Mouse (Mus musculus) heart, adult 2 months (tissue): Measurements from ENCODE around the gene Prdm12. TPM values are rescaled to one million over a fixed set of nuclear protein-coding genes. Genes with fewer than 3 reads are reported as not detected.

ENCODE experiments used
- DNase-seq, 2 experiments: peaks; one replicate each; pipeline ENCODE4 v3.0.0; 2021
- H3K27ac ChIP-seq: fragments of 200-600 bp; 2 replicates; pipeline ENCODE4 v1.8.1; 2022
- H3K27me3 ChIP-seq: fragments of 200-500 bp; 2 replicates; pipeline ENCODE4 v1.6.1; 2012; ENCODE audit warnings: mild to moderate bottlenecking, low read length, inconsistent platforms, mixed read lengths; ENCODE audit not compliant: control insufficient read depth, insufficient read depth
- H3K36me3 ChIP-seq: fragments of 200-500 bp; 2 replicates; pipeline ENCODE4 v1.6.1; 2012; ENCODE audit warnings: low read length, inconsistent platforms; ENCODE audit not compliant: control insufficient read depth, insufficient read depth
- H3K4me1 ChIP-seq: fragments of 200-500 bp; 2 replicates; pipeline ENCODE4 v1.6.1; 2011; ENCODE audit warnings: low read length; ENCODE audit not compliant: control insufficient read depth, insufficient read depth
- H3K4me3 ChIP-seq: fragments of 200-600 bp; 2 replicates; pipeline ENCODE4 v1.8.1; 2022
- H3K79me2 ChIP-seq: fragments of 200-500 bp; replicated peaks from 2 replicates; pipeline ENCODE4 v1.6.1; 2012; ENCODE audit warnings: mild to moderate bottlenecking, inconsistent platforms, low read length, moderate library complexity, mixed read lengths; ENCODE audit not compliant: control insufficient read depth, insufficient read depth
- H3K9ac ChIP-seq: fragments of 200-500 bp; 2 replicates; pipeline ENCODE4 v1.6.1; 2012; ENCODE audit warnings: low read depth, mild to moderate bottlenecking, control low read depth, inconsistent platforms, low read length, mixed read lengths
- CTCF ChIP-seq: fragments of 200-600 bp; IDR thresholded peaks from 2 replicates; pipeline ENCODE4 v1.8.1; 2022; ENCODE audit warnings: antibody characterized with exemption, mild to moderate bottlenecking, moderate library complexity
- EP300 ChIP-seq: fragments of 200-500 bp; IDR thresholded peaks from 2 replicates; pipeline ENCODE4 v1.6.1; 2011; ENCODE audit warnings: low read depth, low read length, control low read depth; ENCODE audit not compliant: insufficient read depth
- POLR2A ChIP-seq: fragments of 200-500 bp; IDR thresholded peaks from 2 replicates; pipeline ENCODE4 v1.6.1; 2011; ENCODE audit warnings: mild to moderate bottlenecking, low read depth, low read length, control low read depth; ENCODE audit not compliant: insufficient read depth
- WGBS: fragments of 180-500 bp; shearing (Covaris S2); methylation state at CpG from one replicate; pipeline ENCODE4 v1.1.7; 2018; 5-methylcytosine and 5-hydroxymethylcytosine counted together
- intact Hi-C: fragments of 180-260 bp; cut with DNase I; formaldehyde crosslinking; loops from one replicate; pipeline ENCODE4 v1.15.1; 2025
- microRNA-seq, 2 experiments: library from miRNA; unstranded; fragments of <30 nt; microRNA quantifications; one replicate each; pipeline ENCODE4 v1.2.0; 2021
- polyA plus RNA-seq: library from polyadenylated mRNA; depleted of rRNA; stranded (reverse); fragments of >200 nt; gene quantifications from 2 replicates; pipeline ENCODE4 v1.2.3, GENCODE M21; 2012; rRNA removed
- total RNA-seq, 2 experiments: library from RNA; stranded (reverse); gene quantifications; 2 replicates each; pipeline ENCODE4 v1.2.3; 2021

Prdm12 gene
- total and polyA plus RNA-seq, 3 experiments, result not detected

GRCm38 (mm10) chr2:31690063-31690462 is 50.2 kb downstream of the Prdm12 start:
- TF ChIP-seq POLR2A (no peak), EP300 (no peak), CTCF (no peak)
- Histone ChIP-seq H3K4me3 (peak overlapping the region; percentile 100), H3K27me3 (no peaks in the 10 kb centered on the region), H3K27ac (no peak overlapping the region), H3K9ac (no peak overlapping the region), H3K79me2 (peaks cover 2% of the 10 kb centered on the region; the same call in 1 of the 2 replicates), H3K4me1 (peaks cover 6% of the 10 kb centered on the region), H3K36me3 (peaks cover 9% of the 10 kb centered on the region)
- intact Hi-C loops, result loop anchor here (5.0 kb wide), 1 partner anchor 37 kb away; no protein-coding TSS in a partner anchor
- 41% methylated on average over 3 of the region's 3 CpGs for WGBS
- DNase-seq, result no peak

GRCm38 (mm10) chr2:31698209-31698608 is 58.4 kb downstream of the Prdm12 start:
- Histone ChIP-seq H3K4me1 (peaks cover 2% of the 10 kb centered on the region; the same call in 1 of the 2 replicates), H3K4me3 (no peak overlapping the region), H3K9ac (no peak overlapping the region), H3K79me2 (peaks cover 2% of the 10 kb centered on the region; the same call in 1 of the 2 replicates), H3K36me3 (no peaks in the 10 kb centered on the region), H3K27ac (no peak overlapping the region), H3K27me3 (no peaks in the 10 kb centered on the region)
- no peak for DNase-seq
- TF ChIP-seq EP300 (no peak), CTCF (peak; percentile 56)
- intact Hi-C loops, result no loop called here

GRCm38 (mm10) chr2:31700545-31701446 is 61.0 kb downstream of the Prdm12 start:
- Histone ChIP-seq H3K9ac (no peak overlapping the region), H3K79me2 (no peaks in the 10 kb centered on the region; the same call in 1 of the 2 replicates), H3K36me3 (no peaks in the 10 kb centered on the region), H3K4me1 (peaks cover 2% of the 10 kb centered on the region; the same call in 1 of the 2 replicates), H3K4me3 (no peak overlapping the region), H3K27ac (no peak overlapping the region), H3K27me3 (no peaks in the 10 kb centered on the region)
- no peak for TF ChIP-seq EP300
- no peak for TF ChIP-seq POLR2A
- no peak for TF ChIP-seq CTCF
- intact Hi-C loops, result no loop called here
- DNase-seq, result no peak
- 38% methylated on average over 7 of the region's 7 CpGs for WGBS

GRCm38 (mm10) chr2:31703226-31703625 is 63.4 kb downstream of the Prdm12 start:
- H3K4me3 ChIP-seq, result no peak overlapping the region

More at GRCm38 (mm10) chr2:31703226-31703625, 63.4 kb downstream of the Prdm12 start:
- Histone ChIP-seq H3K27me3 (no peaks in the 10 kb centered on the region), H3K36me3 (no peaks in the 10 kb centered on the region), H3K4me1 (peaks cover 2% of the 10 kb centered on the region; the same call in 1 of the 2 replicates), H3K79me2 (peaks cover 1% of the 10 kb centered on the region; the same call in 1 of the 2 replicates), H3K27ac (no peak overlapping the region), H3K9ac (no peak overlapping the region)
- TF ChIP-seq CTCF (no peak), EP300 (no peak), POLR2A (no peak)
- intact Hi-C loops, result no loop called here
- DNase-seq, result no peak

Small RNA genes within 50 kb of the gene (microRNA-seq; reads per million reads assigned to microRNA genes)
- 0 reads per million in 2 experiments for gene Mir6998

Other genes starting within 250 kb of the Prdm12 start
- 1 to 10 TPM; 5.4 to 6.5 TPM for gene Ass1, start 169.8 kb upstream of the Prdm12 start, total RNA-seq
- 4.9 and 7.0 TPM in 2 replicates for gene Ass1, start 169.8 kb upstream of the Prdm12 start, polyA plus RNA-seq
- gene Fubp3, start 67.4 kb upstream of the Prdm12 start, total RNA-seq, result 10 to 100 TPM; 12.7 to 13.4 TPM
- 9.2 and 9.5 TPM in 2 replicates for gene Fubp3, start 67.4 kb upstream of the Prdm12 start, polyA plus RNA-seq
- 1 to 10 TPM; 8.7 to 9.0 TPM for gene Exosc2, start 30.7 kb downstream of the Prdm12 start, total RNA-seq
- gene Exosc2, start 30.7 kb downstream of the Prdm12 start, polyA plus RNA-seq, result 5.5 and 13.1 TPM in 2 replicates
- gene Abl1, start 48.3 kb downstream of the Prdm12 start, total RNA-seq, result 10 to 100 TPM; 29.4 to 31.8 TPM
- gene Abl1, start 48.3 kb downstream of the Prdm12 start, polyA plus RNA-seq, result 27.5 and 39.9 TPM in 2 replicates
- gene Qrfp, start 170.5 kb downstream of the Prdm12 start, total RNA-seq, result not detected
- gene Qrfp, start 170.5 kb downstream of the Prdm12 start, polyA plus RNA-seq, result 0.04 TPM in 1 of 2 replicates, not detected in the other
- gene Fibcd1, start 206.0 kb downstream of the Prdm12 start, total RNA-seq, result not detected
- not detected in 2 replicates for gene Fibcd1, start 206.0 kb downstream of the Prdm12 start, polyA plus RNA-seq
- under 1 TPM; 0.36 to 0.57 TPM for gene Lamc3, start 247.3 kb downstream of the Prdm12 start, total RNA-seq
- 1.2 and 2.3 TPM in 2 replicates for gene Lamc3, start 247.3 kb downstream of the Prdm12 start, polyA plus RNA-seq